Mouse (Mus musculus): ENCODE data around the gene Ammecr1. TPM values are rescaled to one million over a fixed set of nuclear protein-coding genes. Genes with fewer than 3 reads are reported as not detected.

Ammecr1 gene
- polyA plus RNA-seq (2015; fragmentation: Nextera tagmentation; extraction: Ambion mirVana): 3.4 and 5.0 TPM in 2 replicates

GRCm38 (mm10) chrX:142966008-142966966, at the start of gene Ammecr1:
Gene Ammecr1, minus strand, starts transcription at chrX:142966728.
- peak; percentile 94 for ATAC-seq (ENCODE audit: low FRiP score)
- peak within 1 kb of the TSS; percentile 59 for H3K4me3 ChIP-seq (replicated peaks)

GRCm38 (mm10) chrX:143014118-143014517, 47.6 kb upstream of the Ammecr1 start:
- WGBS: 87% methylated on average over 3 of the region's 3 CpGs
- H3K27ac ChIP-seq (replicated peaks): no peak overlapping the region
- H3K4me1 ChIP-seq: no peaks in the 10 kb centered on the region
- 0 out of 2 replicates have a peak, but pooled peaks cover 2% of the 10 kb centered on the region for H3K27me3 ChIP-seq (replicated peaks)
- no peak for ATAC-seq (ENCODE audit: low FRiP score)
- no peak overlapping the region for H3K4me2 ChIP-seq
- no peaks in the 10 kb centered on the region for H3K36me3 ChIP-seq
- no peak overlapping the region for H3K9ac ChIP-seq (replicated peaks)
- H3K9me3 ChIP-seq (replicated peaks): no peaks in the 10 kb centered on the region
- no peak overlapping the region for H3K4me3 ChIP-seq (replicated peaks)

More at GRCm38 (mm10) chrX:142966008-142966966, at the start of gene Ammecr1:
- Histone ChIP-seq H3K27ac (replicated peaks) (peak within 1 kb of the TSS; percentile 91), H3K4me2 (peak within 1 kb of the TSS; percentile 59), H3K27me3 (replicated peaks) (0 out of 2 replicates have a peak, but pooled peaks cover 12% of the 10 kb centered on the region), H3K36me3 (no peaks in the 10 kb centered on the region), H3K4me1 (0 out of 2 replicates have a peak, but pooled peaks cover 4% of the 10 kb centered on the region), H3K9ac (replicated peaks) (peak within 1 kb of the TSS; percentile 69), H3K9me3 (replicated peaks) (no peaks in the 10 kb centered on the region)
- WGBS: 21% methylated on average over 81 of the region's 112 CpGs

- H3K4me1 ChIP-seq: no peaks in the 10 kb centered on the region
- ATAC-seq (ENCODE audit: low FRiP score): no peak
- H3K9ac ChIP-seq (replicated peaks): no peak overlapping the region
- H3K4me2 ChIP-seq: no peak overlapping the region
- no peak overlapping the region for H3K27ac ChIP-seq (replicated peaks)
- H3K4me3 ChIP-seq (replicated peaks): no peak overlapping the region
- H3K36me3 ChIP-seq: no peaks in the 10 kb centered on the region
- H3K27me3 ChIP-seq (replicated peaks): 0 out of 2 replicates have a peak, but pooled peaks cover 6% of the 10 kb centered on the region
- WGBS: 90% methylated on average over 3 of the region's 3 CpGs
- H3K9me3 ChIP-seq (replicated peaks): no peaks in the 10 kb centered on the region
Measured at GRCm38 (mm10) chrX:143012334-143012733, 45.8 kb upstream of the Ammecr1 start.

- no peak overlapping the region for H3K4me2 ChIP-seq
- no peaks in the 10 kb centered on the region for H3K9me3 ChIP-seq (replicated peaks)
- no peak overlapping the region for H3K9ac ChIP-seq (replicated peaks)
- no peaks in the 10 kb centered on the region for H3K36me3 ChIP-seq
- ATAC-seq (ENCODE audit: low FRiP score): no peak
- 0 out of 2 replicates have a peak, but pooled peaks cover 6% of the 10 kb centered on the region for H3K27me3 ChIP-seq (replicated peaks)
- no peak overlapping the region for H3K4me3 ChIP-seq (replicated peaks)
- WGBS: 81% methylated on average over 4 of the region's 4 CpGs
- H3K27ac ChIP-seq (replicated peaks): no peak overlapping the region
- no peaks in the 10 kb centered on the region for H3K4me1 ChIP-seq
Measured at GRCm38 (mm10) chrX:143011865-143012264, 45.3 kb upstream of the Ammecr1 start.

- Histone ChIP-seq H3K4me2 (no peak overlapping the region), H3K4me1 (no peaks in the 10 kb centered on the region), H3K27me3 (replicated peaks) (peaks cover 8% of the 10 kb centered on the region; the same call in 1 of the 2 replicates), H3K4me3 (replicated peaks) (no peak overlapping the region), H3K36me3 (no peaks in the 10 kb centered on the region), H3K9ac (replicated peaks) (no peak overlapping the region), H3K9me3 (replicated peaks) (no peaks in the 10 kb centered on the region), H3K27ac (replicated peaks) (no peak overlapping the region)
- ATAC-seq (ENCODE audit: low FRiP score): no peak
- 74% methylated on average over 3 of the region's 3 CpGs for WGBS
Measured at GRCm38 (mm10) chrX:143004131-143004846, 37.8 kb upstream of the Ammecr1 start.

GRCm38 (mm10) chrX:142997214-142997613, 30.7 kb upstream of the Ammecr1 start:
- H3K4me3 ChIP-seq (replicated peaks): no peak overlapping the region
- no peaks in the 10 kb centered on the region for H3K27me3 ChIP-seq (replicated peaks)
- no peak for ATAC-seq (ENCODE audit: low FRiP score)
- 83% methylated on average over 1 of the region's 1 CpGs for WGBS
- no peaks in the 10 kb centered on the region for H3K4me1 ChIP-seq
- H3K27ac ChIP-seq (replicated peaks): no peak overlapping the region
- no peak overlapping the region for H3K4me2 ChIP-seq
- no peaks in the 10 kb centered on the region for H3K36me3 ChIP-seq
- H3K9ac ChIP-seq (replicated peaks): no peak overlapping the region
- H3K9me3 ChIP-seq (replicated peaks): no peaks in the 10 kb centered on the region

- no peaks in the 10 kb centered on the region for H3K4me1 ChIP-seq
- H3K9me3 ChIP-seq (replicated peaks): no peaks in the 10 kb centered on the region
- no peaks in the 10 kb centered on the region for H3K36me3 ChIP-seq
- WGBS: 62% methylated on average over 2 of the region's 2 CpGs
- ATAC-seq (ENCODE audit: low FRiP score): no peak
- H3K4me3 ChIP-seq (replicated peaks): no peak overlapping the region
- H3K9ac ChIP-seq (replicated peaks): no peak overlapping the region
- no peaks in the 10 kb centered on the region; the same call in 1 of the 2 replicates for H3K27me3 ChIP-seq (replicated peaks)
- no peak overlapping the region for H3K4me2 ChIP-seq
- no peak overlapping the region for H3K27ac ChIP-seq (replicated peaks)
Measured at GRCm38 (mm10) chrX:142994514-142994913, 28.0 kb upstream of the Ammecr1 start.

- WGBS: 94% methylated on average over 3 of the region's 3 CpGs
- H3K4me2 ChIP-seq: no peak overlapping the region
- H3K4me1 ChIP-seq: no peaks in the 10 kb centered on the region
- no peak overlapping the region for H3K27ac ChIP-seq (replicated peaks)
- H3K4me3 ChIP-seq (replicated peaks): no peak overlapping the region
- no peak for ATAC-seq (ENCODE audit: low FRiP score)
- H3K9ac ChIP-seq (replicated peaks): no peak overlapping the region
- no peaks in the 10 kb centered on the region for H3K9me3 ChIP-seq (replicated peaks)
- no peaks in the 10 kb centered on the region for H3K36me3 ChIP-seq
- peaks cover 15% of the 10 kb centered on the region; the same call in 1 of the 2 replicates for H3K27me3 ChIP-seq (replicated peaks)
Measured at GRCm38 (mm10) chrX:142984170-142984569, 17.6 kb upstream of the Ammecr1 start.

GRCm38 (mm10) chrX:142983638-142984037, 17.1 kb upstream of the Ammecr1 start:
- 78% methylated on average over 6 of the region's 6 CpGs for WGBS
- no peak overlapping the region for H3K27ac ChIP-seq (replicated peaks)
- H3K4me2 ChIP-seq: no peak overlapping the region
- no peaks in the 10 kb centered on the region for H3K4me1 ChIP-seq
- H3K36me3 ChIP-seq: no peaks in the 10 kb centered on the region
- no peak for ATAC-seq (ENCODE audit: low FRiP score)
- no peaks in the 10 kb centered on the region for H3K9me3 ChIP-seq (replicated peaks)
- H3K4me3 ChIP-seq (replicated peaks): no peak overlapping the region
- H3K9ac ChIP-seq (replicated peaks): no peak overlapping the region
- peaks cover 16% of the 10 kb centered on the region; the same call in 1 of the 2 replicates for H3K27me3 ChIP-seq (replicated peaks)

GRCm38 (mm10) chrX:142981530-142982130, 15.1 kb upstream of the Ammecr1 start:
- H3K9me3 ChIP-seq (replicated peaks): no peaks in the 10 kb centered on the region
- no peak overlapping the region for H3K4me2 ChIP-seq
- H3K36me3 ChIP-seq: no peaks in the 10 kb centered on the region
- 0 out of 2 replicates have a peak, but pooled peaks cover 13% of the 10 kb centered on the region for H3K27me3 ChIP-seq (replicated peaks)
- WGBS: 96% methylated on average over 3 of the region's 3 CpGs
- no peaks in the 10 kb centered on the region for H3K4me1 ChIP-seq
- ATAC-seq (ENCODE audit: low FRiP score): no peak
- H3K27ac ChIP-seq (replicated peaks): no peak overlapping the region
- H3K9ac ChIP-seq (replicated peaks): no peak overlapping the region
- H3K4me3 ChIP-seq (replicated peaks): no peak overlapping the region

- Histone ChIP-seq H3K27ac (replicated peaks) (no peak overlapping the region), H3K9ac (replicated peaks) (no peak overlapping the region), H3K27me3 (replicated peaks) (0 out of 2 replicates have a peak, but pooled peaks cover 13% of the 10 kb centered on the region), H3K4me1 (no peaks in the 10 kb centered on the region), H3K4me2 (no peak overlapping the region), H3K9me3 (replicated peaks) (no peaks in the 10 kb centered on the region), H3K36me3 (no peaks in the 10 kb centered on the region), H3K4me3 (replicated peaks) (no peak overlapping the region)
- no peak for ATAC-seq (ENCODE audit: low FRiP score)
- 85% methylated on average over 2 of the region's 2 CpGs for WGBS
Measured at GRCm38 (mm10) chrX:142980855-142981529, 14.5 kb upstream of the Ammecr1 start.

All from neural tube, embryonic 15.5 days (tissue).